Mouse (Mus musculus) liver, adult 2 months (tissue): ENCODE data around the gene Crhr2.

Source experiments
- CTCF ChIP-seq: fragments of 200-500 bp; IDR thresholded peaks from 2 replicates; pipeline ENCODE4 v1.5.1; 2011; ENCODE audit warnings: low read depth, low read length, control low read depth
- POLR2A ChIP-seq: fragments of 200-500 bp; IDR thresholded peaks from 2 replicates; pipeline ENCODE4 v1.6.1; 2011; ENCODE audit warnings: low read length, control low read depth; ENCODE audit not compliant: insufficient read depth; ENCODE audit errors: extremely low read depth

DNA sequence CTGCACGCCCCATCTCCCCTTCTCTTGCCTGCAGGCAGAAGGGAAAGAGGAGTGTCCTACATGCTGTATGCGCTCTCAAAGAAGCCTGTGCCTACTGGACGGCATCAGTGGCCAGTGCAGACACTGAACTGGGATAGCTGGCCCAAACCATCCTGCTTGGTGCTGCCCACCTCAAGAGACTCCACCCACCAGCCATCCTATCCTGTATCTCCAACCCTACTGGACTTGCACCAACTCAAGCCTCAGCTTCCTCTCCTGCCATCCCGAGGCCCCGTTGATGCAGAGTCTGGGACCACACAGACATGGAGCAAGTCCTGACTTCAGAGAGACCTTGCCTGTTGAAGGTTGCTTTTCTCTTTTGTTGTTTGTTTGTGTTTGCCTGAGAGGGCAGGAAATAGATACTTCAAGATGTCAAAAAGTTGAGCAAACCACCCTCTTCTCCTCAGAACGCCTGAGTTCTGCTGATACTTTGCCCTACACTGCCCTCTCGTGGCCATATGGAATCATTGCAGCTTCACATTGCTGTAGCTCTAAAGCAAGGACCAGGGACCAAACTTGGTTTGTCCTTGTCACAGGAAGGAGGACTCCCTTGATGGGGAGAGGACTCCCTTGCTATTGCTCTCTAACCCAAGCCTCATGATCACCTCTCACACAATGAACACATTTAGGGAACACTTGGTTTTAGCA is 34.1 kb upstream of the Crhr2 start:
- TF ChIP-seq CTCF, result peak; percentile 68
- no peak for TF ChIP-seq POLR2A
